In the genomic region with DNA sequence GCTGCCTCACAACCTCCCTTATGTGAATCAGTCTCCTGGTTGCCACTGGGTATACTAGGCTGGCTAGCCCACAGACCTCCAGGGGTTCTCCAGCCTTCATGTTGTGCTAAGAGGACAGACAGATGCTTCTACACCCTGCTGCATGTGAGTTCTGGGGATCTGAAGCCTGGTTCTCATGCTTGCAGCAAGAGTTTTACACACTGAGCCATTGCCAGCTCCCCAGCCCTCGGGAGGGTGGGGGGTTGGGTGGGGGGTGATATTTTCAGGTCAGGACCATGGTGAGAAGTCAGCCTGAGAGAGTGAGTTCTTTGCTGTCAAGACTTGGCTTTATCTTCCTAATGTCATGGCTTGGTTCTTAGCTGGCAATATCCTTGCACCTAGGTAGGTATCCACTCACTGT, we compare ENCODE assay signal across 14 mouse cellular contexts. TPM values are rescaled to one million over a fixed set of nuclear protein-coding genes. Genes with fewer than 3 reads are reported as not detected.
DNase-seq lines count a peak whose midpoint lies in the region; ATAC-seq and TF ChIP-seq lines count a peak whose summit lies in the region.
"Had no signal": no experiment of that assay in that cellular context is flagged by ENCODE, and none has a peak within 500 bp of the region (broad histone marks: within the 10 kb centered on the region; RNA-seq: fewer than 3 reads in every experiment).

No protein-coding gene starts in this region.

- H3K4me3 ChIP-seq in heart, embryonic 11.5 days (ENCODE audit: low read depth, low read length), result no peak overlapping the region
- no peak overlapping the region for H3K4me3 ChIP-seq in lung, postnatal 0 days (ENCODE audit: low read depth, low read length)
- peak overlapping the region; percentile 29 for H3K4me3 ChIP-seq in intestine, embryonic 16.5 days (ENCODE audit: low read length)
- no peak overlapping the region for H3K4me3 ChIP-seq in stomach, embryonic 16.5 days (replicated peaks; ENCODE audit: low read length)
- H3K4me3 ChIP-seq in hindbrain, embryonic 16.5 days (ENCODE audit: low read length), result no peak overlapping the region
- H3K4me3 ChIP-seq: embryonic facial prominence, embryonic 15.5 days; myocyte had no signal

- no peak overlapping the region; the same call in 1 of the 2 replicates for H3K4me2 ChIP-seq in heart, embryonic 11.5 days
- H3K4me2 ChIP-seq in lung, postnatal 0 days (replicated peaks; ENCODE audit: low read depth, low read length), result peak overlapping the region; percentile 29; the same call in 1 of the 2 replicates
- peak overlapping the region; percentile 53 for H3K4me2 ChIP-seq in intestine, embryonic 16.5 days (ENCODE audit: low read depth, low read length)
- peak overlapping the region; percentile 33 for H3K4me2 ChIP-seq in stomach, embryonic 16.5 days (ENCODE audit: low read depth, low read length)
- no peak overlapping the region for H3K4me2 ChIP-seq in hindbrain, embryonic 16.5 days (ENCODE audit: low read length)
- H3K4me2 ChIP-seq: embryonic facial prominence, embryonic 15.5 days had no signal

- WGBS in heart, embryonic 11.5 days (ENCODE audit: insufficient replicate concordance), result 50% methylated on average over 1 of the region's 1 CpGs
- 81% methylated on average over 1 of the region's 1 CpGs for WGBS in lung, postnatal 0 days
- 69% methylated on average over 1 of the region's 1 CpGs for WGBS in intestine, embryonic 16.5 days
- WGBS in stomach, embryonic 16.5 days, result 68% methylated on average over 1 of the region's 1 CpGs
- 100% methylated on average over 1 of the region's 1 CpGs for WGBS in hindbrain, embryonic 16.5 days

- no peak overlapping the region for H3K9ac ChIP-seq in heart, embryonic 11.5 days (ENCODE audit: low read depth, low read length)
- no peak overlapping the region for H3K9ac ChIP-seq in lung, postnatal 0 days (replicated peaks; ENCODE audit: low read depth)
- peak overlapping the region; percentile 56 for H3K9ac ChIP-seq in intestine, embryonic 16.5 days (ENCODE audit: low read depth, low read length)
- peak overlapping the region; percentile 38; the same call in 1 of the 2 replicates for H3K9ac ChIP-seq in stomach, embryonic 16.5 days (ENCODE audit: low read length)
- H3K9ac ChIP-seq in hindbrain, embryonic 16.5 days (ENCODE audit: low read depth, low read length), result no peak overlapping the region
- H3K9ac ChIP-seq: embryonic facial prominence, embryonic 15.5 days had no signal

- no peak for DNase-seq in heart, adult 18-20 months
- DNase-seq in lung, postnatal 0 days (ENCODE audit: low spot score), result no peak
- DNase-seq in lung, postnatal 4 days, result no peak
- no peak for DNase-seq in thymus, postnatal 4 days
- DNase-seq: cerebellum, postnatal 25 days; right cerebral cortex, postnatal 4 days had no signal

- no peak for ATAC-seq in heart, embryonic 11.5 days (replicated peaks; ENCODE audit: insufficient number of reproducible peaks, low FRiP score, low TSS enrichment)
- no peak for ATAC-seq in lung, postnatal 0 days
- peak; percentile 12 for ATAC-seq in intestine, embryonic 16.5 days
- no peak for ATAC-seq in stomach, embryonic 16.5 days (ENCODE audit: insufficient read depth, low FRiP score)
- no peak for ATAC-seq in hindbrain, embryonic 16.5 days
- ATAC-seq: activated CD4-positive, CD25-positive, alpha-beta regulatory T cell, adult 4 months had no signal

- TF ChIP-seq EP300 in lung, postnatal 0 days (IDR thresholded peaks at IDR 0.05), result no peak

- peaks cover 14% of the 10 kb centered on the region for H3K36me3 ChIP-seq in heart, embryonic 11.5 days (ENCODE audit: control insufficient read depth, insufficient read depth, low read length)
- H3K36me3 ChIP-seq in lung, postnatal 0 days (ENCODE audit: insufficient read depth, low read length), result 0 out of 2 replicates have a peak, but pooled peaks cover 8% of the 10 kb centered on the region
- peaks cover 13% of the 10 kb centered on the region for H3K36me3 ChIP-seq in intestine, embryonic 16.5 days (ENCODE audit: control insufficient read depth, insufficient read depth, low read length)
- H3K36me3 ChIP-seq in stomach, embryonic 16.5 days (ENCODE audit: control insufficient read depth, insufficient read depth, low read length), result 0 out of 2 replicates have a peak, but pooled peaks cover 6% of the 10 kb centered on the region
- H3K36me3 ChIP-seq in hindbrain, embryonic 16.5 days (ENCODE audit: control insufficient read depth, insufficient read depth, low read length), result no peaks in the 10 kb centered on the region

- no peak for TF ChIP-seq CTCF in lung, postnatal 0 days (IDR thresholded peaks at IDR 0.05)

- peak overlapping the region; percentile 42 for H3K27ac ChIP-seq in heart, embryonic 11.5 days (ENCODE audit: low read depth, low read length)
- H3K27ac ChIP-seq in lung, postnatal 0 days (ENCODE audit: low read length), result no peak overlapping the region
- peak overlapping the region; percentile 94 for H3K27ac ChIP-seq in intestine, embryonic 16.5 days (ENCODE audit: low read length)
- peak overlapping the region; percentile 78 for H3K27ac ChIP-seq in stomach, embryonic 16.5 days (ENCODE audit: low read length)
- H3K27ac ChIP-seq in hindbrain, embryonic 16.5 days (ENCODE audit: low read depth, low read length), result no peak overlapping the region
- H3K27ac ChIP-seq: embryonic facial prominence, embryonic 15.5 days had no signal

- no peaks in the 10 kb centered on the region for H3K27me3 ChIP-seq in heart, embryonic 11.5 days (ENCODE audit: control insufficient read depth, insufficient read depth, low read length)
- H3K27me3 ChIP-seq in lung, postnatal 0 days (replicated peaks; ENCODE audit: insufficient read depth, low read length), result no peaks in the 10 kb centered on the region
- H3K27me3 ChIP-seq in intestine, embryonic 16.5 days (replicated peaks; ENCODE audit: control insufficient read depth, insufficient read depth, low read length), result no peaks in the 10 kb centered on the region
- no peaks in the 10 kb centered on the region for H3K27me3 ChIP-seq in stomach, embryonic 16.5 days (ENCODE audit: control insufficient read depth, insufficient read depth, low read length)
- H3K27me3 ChIP-seq in hindbrain, embryonic 16.5 days (replicated peaks; ENCODE audit: control insufficient read depth, insufficient read depth, low read length), result no peaks in the 10 kb centered on the region
- H3K27me3 ChIP-seq: embryonic facial prominence, embryonic 15.5 days had no signal

- H3K9me3 ChIP-seq in heart, embryonic 11.5 days (replicated peaks; ENCODE audit: control insufficient read depth, low read length), result no peaks in the 10 kb centered on the region
- no peaks in the 10 kb centered on the region for H3K9me3 ChIP-seq in lung, postnatal 0 days (ENCODE audit: low read length)
- H3K9me3 ChIP-seq in intestine, embryonic 16.5 days (ENCODE audit: control insufficient read depth, low read length), result no peaks in the 10 kb centered on the region
- no peaks in the 10 kb centered on the region for H3K9me3 ChIP-seq in stomach, embryonic 16.5 days (replicated peaks; ENCODE audit: control insufficient read depth, low read length)
- H3K9me3 ChIP-seq in hindbrain, embryonic 16.5 days (ENCODE audit: control insufficient read depth, low read length), result no peaks in the 10 kb centered on the region
- H3K9me3 ChIP-seq: embryonic facial prominence, embryonic 15.5 days had no signal

- H3K4me1 ChIP-seq in heart, embryonic 11.5 days (ENCODE audit: control insufficient read depth, insufficient read depth, low read length), result peaks cover 17% of the 10 kb centered on the region
- no peaks in the 10 kb centered on the region for H3K4me1 ChIP-seq in lung, postnatal 0 days (ENCODE audit: insufficient read depth, low read depth, low read length)
- 0 out of 2 replicates have a peak, but pooled peaks cover 15% of the 10 kb centered on the region for H3K4me1 ChIP-seq in intestine, embryonic 16.5 days (ENCODE audit: control insufficient read depth, insufficient read depth, low read length)
- H3K4me1 ChIP-seq in stomach, embryonic 16.5 days (ENCODE audit: control insufficient read depth, insufficient read depth, low read length), result 0 out of 2 replicates have a peak, but pooled peaks cover 8% of the 10 kb centered on the region
- no peaks in the 10 kb centered on the region for H3K4me1 ChIP-seq in hindbrain, embryonic 16.5 days (ENCODE audit: control insufficient read depth, insufficient read depth, low read depth, low read length)
- H3K4me1 ChIP-seq: embryonic facial prominence, embryonic 15.5 days had no signal

RNA-seq across cellular contexts. Expression of a gene that starts 9.0 kb away (rescaled TPM):
- polyA plus RNA-seq in heart, embryonic 11.5 days (2014; fragmentation: Nextera tagmentation; extraction: Ambion mirVana), result 47.4 and 48.0 TPM in 2 replicates
- 10 to 100 TPM; 17.3 to 21.3 TPM for total RNA-seq in heart, adult 18-20 months (2021)
- polyA plus RNA-seq in lung, postnatal 0 days (2015; fragmentation: Nextera tagmentation; extraction: Ambion mirVana), result 43.9 and 45.8 TPM in 2 replicates
- polyA plus RNA-seq in intestine, embryonic 16.5 days (2015; fragmentation: Nextera tagmentation; extraction: Ambion mirVana), result 62.7 and 70.6 TPM in 2 replicates
- 54.4 and 54.5 TPM in 2 replicates for polyA plus RNA-seq in stomach, embryonic 16.5 days (2015; fragmentation: Nextera tagmentation; extraction: Ambion mirVana)
- polyA plus RNA-seq in hindbrain, embryonic 16.5 days (2015; fragmentation: Nextera tagmentation; extraction: Ambion mirVana), result 33.2 and 34.3 TPM in 2 replicates

RNA-seq across cellular contexts. Expression of a gene that starts 9.1 kb away (rescaled TPM):
- 16.9 and 19.6 TPM in 2 replicates for polyA plus RNA-seq in heart, embryonic 11.5 days (2014; fragmentation: Nextera tagmentation; extraction: Ambion mirVana)
- total RNA-seq in heart, adult 18-20 months (2021), result 10 to 100 TPM; 18.8 to 21.7 TPM
- polyA plus RNA-seq in lung, postnatal 0 days (2015; fragmentation: Nextera tagmentation; extraction: Ambion mirVana), result 5.6 and 8.5 TPM in 2 replicates
- 9.3 and 10.8 TPM in 2 replicates for polyA plus RNA-seq in intestine, embryonic 16.5 days (2015; fragmentation: Nextera tagmentation; extraction: Ambion mirVana)
- 11.3 and 12.4 TPM in 2 replicates for polyA plus RNA-seq in stomach, embryonic 16.5 days (2015; fragmentation: Nextera tagmentation; extraction: Ambion mirVana)
- polyA plus RNA-seq in hindbrain, embryonic 16.5 days (2015; fragmentation: Nextera tagmentation; extraction: Ambion mirVana), result 8.9 and 10.6 TPM in 2 replicates

RNA-seq across cellular contexts. Expression of a gene that starts 13.9 kb away (rescaled TPM):
- 213 and 216 TPM in 2 replicates for polyA plus RNA-seq in heart, embryonic 11.5 days (2014; fragmentation: Nextera tagmentation; extraction: Ambion mirVana)
- 100 to 1,000 TPM; 211 to 226 TPM for total RNA-seq in heart, adult 18-20 months (2021)
- 5.6 and 6.5 TPM in 2 replicates for polyA plus RNA-seq in lung, postnatal 0 days (2015; fragmentation: Nextera tagmentation; extraction: Ambion mirVana)
- polyA plus RNA-seq in intestine, embryonic 16.5 days (2015; fragmentation: Nextera tagmentation; extraction: Ambion mirVana), result 4.6 and 5.4 TPM in 2 replicates
- polyA plus RNA-seq in stomach, embryonic 16.5 days (2015; fragmentation: Nextera tagmentation; extraction: Ambion mirVana), result 5.6 and 31.0 TPM in 2 replicates
- polyA plus RNA-seq in hindbrain, embryonic 16.5 days (2015; fragmentation: Nextera tagmentation; extraction: Ambion mirVana), result 0.88 and 4.2 TPM in 2 replicates
- total RNA-seq: megakaryocyte-erythroid progenitor cell, adult 5-6 weeks had no signal

RNA-seq across cellular contexts. Expression of a gene that starts 32.5 kb away (rescaled TPM):
- 2.1 TPM in 2 replicates for polyA plus RNA-seq in heart, embryonic 11.5 days (2014; fragmentation: Nextera tagmentation; extraction: Ambion mirVana)
- total RNA-seq in heart, adult 18-20 months (2021), result under 1 TPM; 0.55 to 0.62 TPM
- 2.0 and 3.1 TPM in 2 replicates for polyA plus RNA-seq in lung, postnatal 0 days (2015; fragmentation: Nextera tagmentation; extraction: Ambion mirVana)
- 4.5 and 4.7 TPM in 2 replicates for polyA plus RNA-seq in intestine, embryonic 16.5 days (2015; fragmentation: Nextera tagmentation; extraction: Ambion mirVana)
- 8.1 and 8.5 TPM in 2 replicates for polyA plus RNA-seq in stomach, embryonic 16.5 days (2015; fragmentation: Nextera tagmentation; extraction: Ambion mirVana)
- 0.93 and 1.6 TPM in 2 replicates for polyA plus RNA-seq in hindbrain, embryonic 16.5 days (2015; fragmentation: Nextera tagmentation; extraction: Ambion mirVana)
- polyA plus RNA-seq: myocyte had no signal

RNA-seq across cellular contexts. Expression of a gene that starts 35.9 kb away (rescaled TPM):
- polyA plus RNA-seq in heart, embryonic 11.5 days (2014; fragmentation: Nextera tagmentation; extraction: Ambion mirVana), result 0.17 and 0.23 TPM in 2 replicates
- under 1 TPM in 1 of 2 experiments, not detected in 1; 0.36 TPM for total RNA-seq in heart, adult 18-20 months (2021)
- 0.44 and 0.69 TPM in 2 replicates for polyA plus RNA-seq in lung, postnatal 0 days (2015; fragmentation: Nextera tagmentation; extraction: Ambion mirVana)
- polyA plus RNA-seq in intestine, embryonic 16.5 days (2015; fragmentation: Nextera tagmentation; extraction: Ambion mirVana), result 47.2 and 49.3 TPM in 2 replicates
- polyA plus RNA-seq in stomach, embryonic 16.5 days (2015; fragmentation: Nextera tagmentation; extraction: Ambion mirVana), result 13.7 and 13.8 TPM in 2 replicates
- 0.15 and 0.39 TPM in 2 replicates for polyA plus RNA-seq in hindbrain, embryonic 16.5 days (2015; fragmentation: Nextera tagmentation; extraction: Ambion mirVana)
- polyA plus RNA-seq: embryonic facial prominence, embryonic 15.5 days; myocyte had no signal

Comparison
In these comparisons a context has a peak if more than half of its experiments do, and no peak if none do; other contexts are left out.
1. H3K27ac ChIP-seq: peak in heart, embryonic 11.5 days (single experiment), intestine, embryonic 16.5 days (single experiment) and stomach, embryonic 16.5 days (single experiment); none in lung, postnatal 0 days (single experiment) and hindbrain, embryonic 16.5 days (single experiment).
2. H3K4me2 ChIP-seq: peak in lung, postnatal 0 days (single experiment), intestine, embryonic 16.5 days (single experiment) and stomach, embryonic 16.5 days (single experiment); none in heart, embryonic 11.5 days (single experiment) and hindbrain, embryonic 16.5 days (single experiment).
3. H3K9ac ChIP-seq: peak in intestine, embryonic 16.5 days (single experiment) and stomach, embryonic 16.5 days (single experiment); none in heart, embryonic 11.5 days (single experiment), lung, postnatal 0 days (single experiment) and hindbrain, embryonic 16.5 days (single experiment).